8 mouse cellular contexts compared by ENCODE assay signal in genomic region chr7:27308821-27309549, GRCm38 (mm10). TPM values are rescaled to one million over a fixed set of nuclear protein-coding genes. Genes with fewer than 3 reads are reported as not detected.
DNase-seq lines count a peak whose midpoint lies in the region; ATAC-seq and TF ChIP-seq lines count a peak whose summit lies in the region.

No protein-coding gene starts in this region.

- H3K27me3 ChIP-seq in thymus, adult 2 months (ENCODE audit: control insufficient read depth, insufficient read depth, low read length), result no peaks in the 10 kb centered on the region
- H3K27me3 ChIP-seq in hindbrain, embryonic 12.5 days, result peaks cover 28% of the 10 kb centered on the region
- H3K27me3 ChIP-seq in liver, embryonic 13.5 days, result peaks cover 38% of the 10 kb centered on the region

- ATAC-seq in hindbrain, embryonic 12.5 days (ENCODE audit: low FRiP score), result no peak
- ATAC-seq in liver, embryonic 13.5 days (ENCODE audit: low read depth), result no peak

- WGBS in thymus, adult 2 months, result 22% methylated on average over 28 of the region's 28 CpGs
- 8% methylated on average over 28 of the region's 28 CpGs for WGBS in hindbrain, embryonic 12.5 days
- WGBS in liver, embryonic 13.5 days (ENCODE audit: insufficient replicate concordance), result 8% methylated on average over 28 of the region's 28 CpGs

- H3K27ac ChIP-seq in thymus, adult 2 months (ENCODE audit: control insufficient read depth, insufficient read depth, low read length), result no peak overlapping the region
- H3K27ac ChIP-seq in hindbrain, embryonic 12.5 days, result no peak overlapping the region
- no peak overlapping the region for H3K27ac ChIP-seq in liver, embryonic 13.5 days

- no peak overlapping the region for H3K4me3 ChIP-seq in thymus, adult 2 months (ENCODE audit: control insufficient read depth, insufficient read depth, low read length)
- peak overlapping the region; percentile 27 for H3K4me3 ChIP-seq in hindbrain, embryonic 12.5 days
- 0 out of 2 replicates have a peak overlapping the region, but pooled peaks have one; percentile 21 for H3K4me3 ChIP-seq in liver, embryonic 13.5 days (replicated peaks)

- TF ChIP-seq POLR2A in thymus, adult 2 months (IDR thresholded peaks at IDR 0.05; ENCODE audit: control insufficient read depth, extremely low read depth, insufficient read depth, low read length, poor library complexity), result no peak

- intact Hi-C loops in gastrocnemius, postnatal 14 days (cut with DNase I; ENCODE audit: low total_unique reads), result no loop called here

- H3K9me3 ChIP-seq in hindbrain, embryonic 12.5 days (replicated peaks), result peaks cover 11% of the 10 kb centered on the region
- H3K9me3 ChIP-seq in liver, embryonic 13.5 days (replicated peaks), result peaks cover 7% of the 10 kb centered on the region; the same call in 1 of the 2 replicates

- H3K4me1 ChIP-seq in thymus, adult 2 months (replicated peaks; ENCODE audit: control insufficient read depth, insufficient read depth, low read length), result peaks cover 5% of the 10 kb centered on the region; the same call in 1 of the 2 replicates
- H3K4me1 ChIP-seq in hindbrain, embryonic 12.5 days, result peaks cover 14% of the 10 kb centered on the region
- H3K4me1 ChIP-seq in liver, embryonic 13.5 days (replicated peaks), result peaks cover 14% of the 10 kb centered on the region

- H3K4me2 ChIP-seq in hindbrain, embryonic 12.5 days (replicated peaks), result peak overlapping the region; percentile 55
- peak overlapping the region; percentile 42 for H3K4me2 ChIP-seq in liver, embryonic 13.5 days

- TF ChIP-seq CTCF in thymus, adult 2 months (IDR thresholded peaks at IDR 0.05; ENCODE audit: borderline replicate concordance, control insufficient read depth, extremely low read depth, insufficient read depth, low read length, poor library complexity), result no peak

- H3K36me3 ChIP-seq in thymus, adult 2 months (ENCODE audit: control insufficient read depth, insufficient read depth, low read length), result no peaks in the 10 kb centered on the region
- no peaks in the 10 kb centered on the region for H3K36me3 ChIP-seq in hindbrain, embryonic 12.5 days
- 0 out of 2 replicates have a peak, but pooled peaks cover under 1% of the 10 kb centered on the region for H3K36me3 ChIP-seq in liver, embryonic 13.5 days

- peak; percentile 15 for DNase-seq in thymus, postnatal 4 days
- no peak for DNase-seq in thymus, adult 2 months
- DNase-seq in liver, embryonic 13.5 days, result no peak
- DNase-seq in adrenal gland, postnatal 14 days, result no peak
- no peak for DNase-seq in gastrocnemius, postnatal 25 days
- no peak for DNase-seq in layer of hippocampus, adult 9-11 months
- no peak for DNase-seq in gastrocnemius, postnatal 14 days

- H3K9ac ChIP-seq in hindbrain, embryonic 12.5 days, result peak overlapping the region; percentile 25; the same call in 1 of the 2 replicates
- no peak overlapping the region for H3K9ac ChIP-seq in liver, embryonic 13.5 days

RNA-seq across cellular contexts. Expression of gene Ltbp4, which starts 28.5 kb away (rescaled TPM):
- polyA plus RNA-seq in thymus, adult 2 months (2012; rRNA removed), result 48.3 and 77.5 TPM in 2 replicates
- polyA plus RNA-seq in hindbrain, embryonic 12.5 days (2016; fragmentation: Nextera tagmentation; extraction: Ambion mirVana), result 8.7 and 8.9 TPM in 2 replicates
- 3.6 and 3.9 TPM in 2 replicates for polyA plus RNA-seq in liver, embryonic 13.5 days (2015; fragmentation: Nextera tagmentation; extraction: Ambion mirVana)
- 122 and 126 TPM in 2 replicates for total RNA-seq in adrenal gland, postnatal 14 days (2021)
- 10 to 100 TPM; 69.4 to 77.8 TPM for total RNA-seq in gastrocnemius, postnatal 25 days (2021)
- 100 to 1,000 TPM; 122 to 151 TPM for total RNA-seq in gastrocnemius, postnatal 14 days (2021)

RNA-seq across cellular contexts. Expression of gene Shkbp1, which starts 46.8 kb away (rescaled TPM):
- 203 and 206 TPM in 2 replicates for polyA plus RNA-seq in thymus, adult 2 months (2012; rRNA removed)
- polyA plus RNA-seq in hindbrain, embryonic 12.5 days (2016; fragmentation: Nextera tagmentation; extraction: Ambion mirVana), result 72.4 and 76.2 TPM in 2 replicates
- 23.1 and 25.0 TPM in 2 replicates for polyA plus RNA-seq in liver, embryonic 13.5 days (2015; fragmentation: Nextera tagmentation; extraction: Ambion mirVana)
- total RNA-seq in adrenal gland, postnatal 14 days (2021), result 16.1 and 26.1 TPM in 2 replicates
- total RNA-seq in gastrocnemius, postnatal 25 days (2021), result 1 to 10 TPM in 1 of 2 experiments, under 1 TPM in 1; 1.00 to 3.1 TPM
- total RNA-seq in gastrocnemius, postnatal 14 days (2021), result 1 to 10 TPM; 3.5 to 5.3 TPM

RNA-seq across cellular contexts. Expression of gene Gm20479, which starts 48.2 kb away (rescaled TPM):
- not detected in 2 replicates for polyA plus RNA-seq in thymus, adult 2 months (2012; rRNA removed)
- 0.43 and 0.59 TPM in 2 replicates for polyA plus RNA-seq in hindbrain, embryonic 12.5 days (2016; fragmentation: Nextera tagmentation; extraction: Ambion mirVana)
- 0.50 TPM in 1 of 2 replicates, not detected in the other for polyA plus RNA-seq in liver, embryonic 13.5 days (2015; fragmentation: Nextera tagmentation; extraction: Ambion mirVana)
- 1.8 TPM in 2 replicates for total RNA-seq in adrenal gland, postnatal 14 days (2021)
- not detected for total RNA-seq in gastrocnemius, postnatal 25 days (2021)
- under 1 TPM in 1 of 2 experiments, not detected in 1; 0.90 TPM for total RNA-seq in gastrocnemius, postnatal 14 days (2021)

RNA-seq across cellular contexts. Expression of gene Numbl, which starts 50.8 kb away (rescaled TPM):
- 10.3 and 10.7 TPM in 2 replicates for polyA plus RNA-seq in thymus, adult 2 months (2012; rRNA removed)
- polyA plus RNA-seq in hindbrain, embryonic 12.5 days (2016; fragmentation: Nextera tagmentation; extraction: Ambion mirVana), result 60.2 and 63.0 TPM in 2 replicates
- polyA plus RNA-seq in liver, embryonic 13.5 days (2015; fragmentation: Nextera tagmentation; extraction: Ambion mirVana), result 1.7 TPM in 2 replicates
- total RNA-seq in adrenal gland, postnatal 14 days (2021), result 8.7 and 11.9 TPM in 2 replicates
- total RNA-seq in gastrocnemius, postnatal 25 days (2021), result 1 to 10 TPM; 3.6 to 5.4 TPM
- total RNA-seq in gastrocnemius, postnatal 14 days (2021), result 10 to 100 TPM in 1 of 2 experiments, 1 to 10 TPM in 1; 8.0 to 10.2 TPM
